9 mouse cellular contexts compared by ENCODE assay signal in the genomic region with DNA sequence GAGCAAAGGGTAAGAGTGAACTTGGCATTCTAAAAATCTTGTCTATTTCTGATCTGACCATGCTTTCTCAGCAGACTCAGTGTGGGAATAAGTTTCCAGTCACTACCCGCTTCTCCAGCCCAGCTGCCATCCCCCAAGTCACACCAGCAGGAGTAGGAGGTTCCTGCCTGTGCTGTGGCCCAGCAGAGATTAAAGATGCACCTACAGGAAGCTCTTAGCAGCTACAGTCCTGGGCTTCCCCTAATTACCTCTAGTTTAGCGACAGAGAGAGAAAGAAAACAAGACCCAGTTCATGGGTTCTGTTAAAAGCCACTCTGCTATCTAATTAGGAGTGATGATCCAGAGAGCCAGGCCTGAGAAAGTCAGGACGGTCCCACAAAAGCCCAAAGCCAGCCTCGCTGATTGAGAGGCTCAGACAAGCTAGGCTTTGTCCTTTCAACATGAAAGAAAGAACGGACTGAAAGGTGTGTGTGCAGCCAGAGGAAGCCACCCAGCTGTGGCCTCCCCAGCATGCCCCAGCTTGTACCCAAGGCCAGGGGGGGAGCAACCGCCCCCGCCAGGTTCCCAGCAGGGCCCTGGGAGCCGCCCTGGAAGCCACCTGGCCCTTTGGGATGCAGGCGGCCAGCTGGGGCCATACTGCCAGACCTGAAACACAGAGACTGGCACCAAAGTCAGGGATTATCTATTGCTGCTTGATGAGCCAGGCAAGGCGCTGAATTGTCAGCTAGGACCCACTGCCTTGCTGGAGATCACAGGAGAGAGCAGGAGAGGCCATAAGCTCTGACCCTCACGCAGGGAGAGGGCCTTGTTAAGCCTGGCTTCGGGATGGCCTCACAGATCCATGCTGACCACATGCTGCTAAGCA. TPM values are rescaled to one million over a fixed set of nuclear protein-coding genes. Genes with fewer than 3 reads are reported as not detected.
A peak's percentile ranks its signal among the peaks of the same experiment; 100 is the strongest.
DNase-seq lines count a peak whose midpoint lies in the region; ATAC-seq and TF ChIP-seq lines count a peak whose summit lies in the region.
"Had no signal": no experiment of that assay in that cellular context is flagged by ENCODE, and none has a peak within 500 bp of the region (broad histone marks: within the 10 kb centered on the region; RNA-seq: fewer than 3 reads in every experiment).

No protein-coding gene starts in this region.

- no peak for DNase-seq in liver, embryonic 11.5 days (ENCODE audit: low spot score)
- DNase-seq in liver, postnatal 0 days = no peak
- DNase-seq in induced T-regulatory cell, adult 2 months (ENCODE audit: low read depth) = peak; percentile 77
- no peak for DNase-seq in frontal cortex, postnatal 14 days (ENCODE audit: low spot score in 2 of 2)
- no peak for DNase-seq in c-Kit-positive CD71-positive TER-119-positive erythroid progenitor cells, embryonic 14.5 days (ENCODE audit: low spot score)

- WGBS in liver, embryonic 11.5 days = 21% methylated on average over 12 of the region's 12 CpGs
- 31% methylated on average over 12 of the region's 12 CpGs for WGBS in liver, postnatal 0 days (ENCODE audit: insufficient replicate concordance)
- 11% methylated on average over 12 of the region's 12 CpGs for WGBS in embryonic facial prominence, embryonic 12.5 days
- WGBS in neural tube, embryonic 14.5 days = 11% methylated on average over 12 of the region's 12 CpGs

- peaks cover 96% of the 10 kb centered on the region for H3K27me3 ChIP-seq in liver, embryonic 11.5 days (replicated peaks; ENCODE audit: control insufficient read depth, insufficient read depth, low read length)
- H3K27me3 ChIP-seq in liver, postnatal 0 days (ENCODE audit: insufficient read depth, low read length) = peaks cover 87% of the 10 kb centered on the region
- H3K27me3 ChIP-seq in embryonic facial prominence, embryonic 12.5 days = peaks cover 41% of the 10 kb centered on the region
- peaks cover 38% of the 10 kb centered on the region for H3K27me3 ChIP-seq in neural tube, embryonic 14.5 days (ENCODE audit: control insufficient read depth, insufficient read depth, low read length)

- TF ChIP-seq CTCF in liver, postnatal 0 days (IDR thresholded peaks at IDR 0.05; ENCODE audit: low read depth) = no peak

- no peak overlapping the region for H3K4me3 ChIP-seq in liver, embryonic 11.5 days (ENCODE audit: low read depth, low read length)
- no peak overlapping the region for H3K4me3 ChIP-seq in liver, postnatal 0 days (ENCODE audit: low read depth, low read length)
- peak overlapping the region; percentile 57 for H3K4me3 ChIP-seq in embryonic facial prominence, embryonic 12.5 days
- H3K4me3 ChIP-seq in neural tube, embryonic 14.5 days (ENCODE audit: low read depth, low read length) = no peak overlapping the region; the same call in 1 of the 2 replicates

- TF ChIP-seq EP300 in liver, postnatal 0 days (IDR thresholded peaks at IDR 0.05; ENCODE audit: low read depth) = no peak

- H3K27ac ChIP-seq in liver, embryonic 11.5 days (ENCODE audit: low read depth, low read length) = no peak overlapping the region
- no peak overlapping the region for H3K27ac ChIP-seq in liver, postnatal 0 days (ENCODE audit: low read depth)
- peak overlapping the region; percentile 89 for H3K27ac ChIP-seq in embryonic facial prominence, embryonic 12.5 days
- no peak overlapping the region for H3K27ac ChIP-seq in neural tube, embryonic 14.5 days (ENCODE audit: low read depth, low read length)

- no peak overlapping the region for H3K9ac ChIP-seq in liver, embryonic 11.5 days (ENCODE audit: low read depth, low read length)
- no peak overlapping the region for H3K9ac ChIP-seq in liver, postnatal 0 days (replicated peaks)
- H3K9ac ChIP-seq in embryonic facial prominence, embryonic 12.5 days = peak overlapping the region; percentile 51
- H3K9ac ChIP-seq in neural tube, embryonic 14.5 days (replicated peaks; ENCODE audit: low read depth, low read length) = 0 out of 2 replicates have a peak overlapping the region, but pooled peaks have one; percentile 2

- H3K36me3 ChIP-seq in liver, embryonic 11.5 days (ENCODE audit: control insufficient read depth, insufficient read depth, low read length) = no peaks in the 10 kb centered on the region
- no peaks in the 10 kb centered on the region for H3K36me3 ChIP-seq in liver, postnatal 0 days (replicated peaks; ENCODE audit: insufficient read depth, low read length)
- H3K36me3 ChIP-seq in embryonic facial prominence, embryonic 12.5 days = no peaks in the 10 kb centered on the region
- H3K36me3 ChIP-seq in neural tube, embryonic 14.5 days (ENCODE audit: control insufficient read depth, insufficient read depth, low read length) = no peaks in the 10 kb centered on the region

- no peak for ATAC-seq in liver, embryonic 11.5 days (replicated peaks; ENCODE audit: low FRiP score)
- no peak for ATAC-seq in liver, postnatal 0 days
- no peak for ATAC-seq in embryonic facial prominence, embryonic 12.5 days (ENCODE audit: insufficient number of reproducible peaks, insufficient read depth, low FRiP score, low TSS enrichment)
- ATAC-seq in neural tube, embryonic 14.5 days (ENCODE audit: low read depth) = no peak
- ATAC-seq in erythroblast, adult 5-6 weeks (replicated peaks; ENCODE audit: low FRiP score, poor library complexity, severe bottlenecking) = no peak

- peaks cover 20% of the 10 kb centered on the region for H3K4me1 ChIP-seq in liver, embryonic 11.5 days (replicated peaks; ENCODE audit: control insufficient read depth, insufficient read depth, low read length)
- peaks cover 19% of the 10 kb centered on the region; the same call in 1 of the 2 replicates for H3K4me1 ChIP-seq in liver, postnatal 0 days (ENCODE audit: insufficient read depth)
- peaks cover 67% of the 10 kb centered on the region for H3K4me1 ChIP-seq in embryonic facial prominence, embryonic 12.5 days
- H3K4me1 ChIP-seq in neural tube, embryonic 14.5 days (ENCODE audit: control insufficient read depth, insufficient read depth, low read length) = peaks cover 44% of the 10 kb centered on the region

- peak overlapping the region; percentile 81 for H3K4me2 ChIP-seq in liver, embryonic 11.5 days
- no peak overlapping the region for H3K4me2 ChIP-seq in liver, postnatal 0 days (ENCODE audit: low read depth, low read length)
- peak overlapping the region; percentile 96 for H3K4me2 ChIP-seq in embryonic facial prominence, embryonic 12.5 days (replicated peaks)
- peak overlapping the region; percentile 17; the same call in 1 of the 2 replicates for H3K4me2 ChIP-seq in neural tube, embryonic 14.5 days (ENCODE audit: low read depth, low read length)

- H3K9me3 ChIP-seq in liver, embryonic 11.5 days (ENCODE audit: control insufficient read depth, low read length) = no peaks in the 10 kb centered on the region
- no peaks in the 10 kb centered on the region for H3K9me3 ChIP-seq in liver, postnatal 0 days (ENCODE audit: low read length)
- no peaks in the 10 kb centered on the region for H3K9me3 ChIP-seq in embryonic facial prominence, embryonic 12.5 days
- no peaks in the 10 kb centered on the region for H3K9me3 ChIP-seq in neural tube, embryonic 14.5 days (ENCODE audit: control insufficient read depth, low read length)

RNA-seq across cellular contexts. Expression of a gene that starts 2.6 kb away (rescaled TPM):
- polyA plus RNA-seq in liver, embryonic 11.5 days (2014; fragmentation: Nextera tagmentation; extraction: Ambion mirVana) = 7.9 and 9.1 TPM in 2 replicates
- polyA plus RNA-seq in liver, postnatal 0 days (2015; fragmentation: Nextera tagmentation; extraction: Ambion mirVana) = 0.32 and 0.49 TPM in 2 replicates
- polyA plus RNA-seq in embryonic facial prominence, embryonic 12.5 days (2016; fragmentation: Nextera tagmentation; extraction: Ambion mirVana) = 28.4 and 30.1 TPM in 2 replicates
- 5.8 and 19.1 TPM in 2 replicates for polyA plus RNA-seq in neural tube, embryonic 14.5 days (2014; fragmentation: Nextera tagmentation; extraction: Ambion mirVana)
- not detected in 2 replicates for total RNA-seq in erythroblast, adult 5-6 weeks (2015; ENCODE audit: low replicate concordance)
- 0.26 TPM in 1 of 2 replicates, not detected in the other for total RNA-seq in erythroblast, adult 5-6 weeks (2017; ENCODE audit: low replicate concordance)
- total RNA-seq: neutrophil, adult 5-6 weeks had no signal

RNA-seq across cellular contexts. Expression of a gene that starts 39.9 kb away (rescaled TPM):
- 0.13 TPM in 1 of 2 replicates, not detected in the other for polyA plus RNA-seq in liver, embryonic 11.5 days (2014; fragmentation: Nextera tagmentation; extraction: Ambion mirVana)
- polyA plus RNA-seq in liver, postnatal 0 days (2015; fragmentation: Nextera tagmentation; extraction: Ambion mirVana) = 0.07 and 0.09 TPM in 2 replicates
- polyA plus RNA-seq in embryonic facial prominence, embryonic 12.5 days (2016; fragmentation: Nextera tagmentation; extraction: Ambion mirVana) = 1.2 and 2.9 TPM in 2 replicates
- polyA plus RNA-seq in neural tube, embryonic 14.5 days (2014; fragmentation: Nextera tagmentation; extraction: Ambion mirVana) = 0.09 and 0.45 TPM in 2 replicates
- not detected in 2 replicates for total RNA-seq in erythroblast, adult 5-6 weeks (2015; ENCODE audit: low replicate concordance)
- not detected in 2 replicates for total RNA-seq in erythroblast, adult 5-6 weeks (2017; ENCODE audit: low replicate concordance)

Comparison
In these comparisons a context has a peak if more than half of its experiments do, and no peak if none do; other contexts are left out.
1. H3K9ac ChIP-seq: peak in embryonic facial prominence, embryonic 12.5 days (single experiment) and neural tube, embryonic 14.5 days (single experiment); none in liver, embryonic 11.5 days (single experiment) and liver, postnatal 0 days (single experiment).